Mouse (Mus musculus) lung, embryonic 15.5 days (tissue): ENCODE measurements at regions not wholly inside any gene's neighbourhood (a gene's known extent, or its start where the extent isn't known, plus 50 kb on each side); places are given as distances from the start of the nearest gene placed in this dataset.

Experiments used
- ATAC-seq: fragments of 200-750 bp; cut with Nextera tagmentation; 2 replicates; pipeline ENCODE4 v1.8.0; 2017; ENCODE audit warnings: moderate number of reproducible peaks, borderline replicate concordance; ENCODE audit not compliant: low FRiP score, low TSS enrichment; ENCODE audit errors: extremely low read depth
- H3K27ac ChIP-seq: fragments of 300-500 bp; sonication (generic); 2 replicates; pipeline ENCODE4 v1.5.1; 2015; ENCODE audit warnings: moderate library complexity, mild to moderate bottlenecking, inconsistent platforms
- H3K27me3 ChIP-seq: fragments of 300-500 bp; sonication (generic); 2 replicates; pipeline ENCODE4 v1.6.1; 2015; ENCODE audit warnings: inconsistent platforms
- H3K36me3 ChIP-seq: fragments of 300-500 bp; sonication (generic); 2 replicates; pipeline ENCODE4 v1.6.1; 2015; ENCODE audit warnings: inconsistent platforms
- H3K4me1 ChIP-seq: fragments of 300-500 bp; sonication (generic); 2 replicates; pipeline ENCODE4 v1.6.1; 2015; ENCODE audit warnings: inconsistent platforms
- H3K4me2 ChIP-seq: fragments of 300-500 bp; sonication (generic); 2 replicates; pipeline ENCODE4 v1.6.1; 2015; ENCODE audit warnings: inconsistent platforms, mild to moderate bottlenecking, moderate library complexity
- H3K4me3 ChIP-seq: fragments of 300-500 bp; sonication (generic); 2 replicates; pipeline ENCODE4 v1.5.1; 2015; ENCODE audit warnings: mild to moderate bottlenecking, inconsistent platforms
- H3K9ac ChIP-seq: fragments of 300-500 bp; sonication (generic); 2 replicates; pipeline ENCODE4 v1.6.1; 2015; ENCODE audit warnings: inconsistent platforms
- H3K9me3 ChIP-seq: fragments of 300-500 bp; sonication (generic); 2 replicates; pipeline ENCODE4 v1.6.1; 2016; ENCODE audit warnings: inconsistent platforms
- WGBS: fragments of 180-500 bp; shearing (Covaris S2); methylation state at CpG from one replicate; pipeline ENCODE4 v1.1.7; 2015; 5-methylcytosine and 5-hydroxymethylcytosine counted together

DNA sequence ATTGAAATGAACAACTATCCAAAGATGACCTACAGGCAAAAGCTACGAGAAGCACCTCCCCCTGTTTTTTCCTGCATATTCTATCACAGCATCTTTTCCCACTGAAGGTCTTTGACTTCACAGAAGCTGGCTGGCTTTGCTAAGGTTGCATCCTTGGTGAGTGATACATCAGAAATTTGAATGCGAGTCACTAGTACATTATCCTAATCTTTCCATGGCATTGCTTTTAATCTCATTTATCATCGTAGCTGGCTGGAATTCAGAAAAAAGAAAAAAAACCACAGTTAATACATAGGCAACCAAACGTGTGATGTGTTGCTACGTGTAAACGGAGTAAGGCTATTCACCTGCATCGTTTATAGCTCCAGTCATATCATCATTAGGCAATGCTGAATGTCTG is 120.6 kb upstream of the Sox9 start:
- no peaks in the 10 kb centered on the region for H3K4me1 ChIP-seq
- no peaks in the 10 kb centered on the region for H3K27me3 ChIP-seq
- no peak overlapping the region for H3K4me2 ChIP-seq
- no peak overlapping the region for H3K27ac ChIP-seq
- H3K9ac ChIP-seq, result no peak overlapping the region
- WGBS, result 85% methylated on average over 7 of the region's 7 CpGs
- no peak for ATAC-seq
- no peak overlapping the region for H3K4me3 ChIP-seq
- H3K36me3 ChIP-seq, result no peaks in the 10 kb centered on the region
- H3K9me3 ChIP-seq, result no peaks in the 10 kb centered on the region

DNA sequence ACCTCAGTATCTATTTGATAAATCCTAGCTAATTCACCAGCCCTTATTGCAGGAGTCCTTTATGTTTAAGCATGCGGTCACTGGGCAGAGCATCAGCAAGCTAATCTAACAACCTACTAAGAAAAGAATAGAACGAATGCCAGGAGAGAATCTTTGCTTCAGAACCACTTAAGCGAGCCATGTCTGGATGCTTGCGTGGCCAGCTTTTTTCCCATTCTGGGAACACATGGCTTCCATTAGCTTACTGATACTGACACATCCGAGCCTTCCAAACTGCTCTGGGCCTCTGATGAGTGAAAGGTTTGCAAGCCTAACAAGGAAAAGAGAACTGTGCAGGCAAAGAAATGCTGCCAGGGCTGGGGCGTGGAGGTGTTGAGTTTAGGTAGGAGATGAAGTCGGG is 114.7 kb upstream of the Sox9 start:
- no peaks in the 10 kb centered on the region for H3K36me3 ChIP-seq
- H3K4me1 ChIP-seq, result no peaks in the 10 kb centered on the region
- no peaks in the 10 kb centered on the region for H3K9me3 ChIP-seq
- H3K4me3 ChIP-seq, result no peak overlapping the region
- no peak overlapping the region for H3K4me2 ChIP-seq
- no peaks in the 10 kb centered on the region for H3K27me3 ChIP-seq
- WGBS, result 80% methylated on average over 7 of the region's 7 CpGs
- H3K27ac ChIP-seq, result no peak overlapping the region
- H3K9ac ChIP-seq, result no peak overlapping the region
- no peak for ATAC-seq

DNA sequence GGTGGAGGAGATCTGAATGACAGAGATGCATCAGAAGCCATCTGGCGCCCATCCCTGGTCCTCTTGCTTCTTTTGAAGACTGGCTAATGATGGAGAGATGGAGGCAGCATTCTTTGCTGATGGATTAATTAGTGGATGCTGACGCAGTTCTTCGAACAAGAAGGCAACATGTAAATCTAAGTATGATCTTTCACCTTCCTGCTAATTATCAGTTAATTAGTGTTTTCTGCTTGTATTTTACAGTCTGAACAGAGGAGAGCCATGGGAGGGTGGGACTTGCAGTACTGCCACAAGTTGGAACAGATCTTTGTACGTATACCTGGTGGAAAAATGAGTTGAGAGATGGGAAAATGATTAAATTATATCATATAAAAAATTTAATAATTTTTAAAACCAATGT is 109.9 kb upstream of the Sox9 start:
- H3K9ac ChIP-seq, result no peak overlapping the region
- no peak overlapping the region for H3K4me2 ChIP-seq
- no peaks in the 10 kb centered on the region for H3K9me3 ChIP-seq
- H3K27ac ChIP-seq, result no peak overlapping the region
- no peak for ATAC-seq
- no peaks in the 10 kb centered on the region for H3K36me3 ChIP-seq
- H3K27me3 ChIP-seq, result no peaks in the 10 kb centered on the region
- WGBS, result 79% methylated on average over 4 of the region's 4 CpGs
- no peak overlapping the region for H3K4me3 ChIP-seq
- H3K4me1 ChIP-seq, result no peaks in the 10 kb centered on the region

DNA sequence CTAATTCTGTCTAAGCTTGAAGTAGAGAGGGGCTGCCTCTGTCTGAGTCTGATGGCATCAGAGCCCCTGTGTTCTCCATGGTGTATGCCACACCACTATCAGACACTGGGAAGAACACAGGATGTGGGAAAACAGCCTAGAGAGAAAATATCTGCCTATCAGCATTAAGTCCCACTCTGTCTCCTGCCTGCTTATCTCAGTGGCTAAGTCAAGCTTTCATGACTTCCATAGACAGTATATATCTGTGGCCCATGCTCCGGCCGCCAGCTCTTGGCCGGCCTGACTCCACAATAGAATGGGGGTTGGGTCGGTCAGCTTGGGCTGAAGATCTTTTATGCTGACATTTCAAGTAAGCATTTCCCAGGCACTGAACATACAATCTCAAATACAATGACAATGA is 92.0 kb upstream of the Sox9 start:
- Histone ChIP-seq H3K9ac (no peak overlapping the region), H3K4me3 (no peak overlapping the region), H3K4me1 (no peaks in the 10 kb centered on the region), H3K27me3 (no peaks in the 10 kb centered on the region), H3K9me3 (no peaks in the 10 kb centered on the region), H3K36me3 (no peaks in the 10 kb centered on the region), H3K4me2 (no peak overlapping the region), H3K27ac (no peak overlapping the region)
- WGBS, result 62% methylated on average over 4 of the region's 4 CpGs
- ATAC-seq, result no peak

DNA sequence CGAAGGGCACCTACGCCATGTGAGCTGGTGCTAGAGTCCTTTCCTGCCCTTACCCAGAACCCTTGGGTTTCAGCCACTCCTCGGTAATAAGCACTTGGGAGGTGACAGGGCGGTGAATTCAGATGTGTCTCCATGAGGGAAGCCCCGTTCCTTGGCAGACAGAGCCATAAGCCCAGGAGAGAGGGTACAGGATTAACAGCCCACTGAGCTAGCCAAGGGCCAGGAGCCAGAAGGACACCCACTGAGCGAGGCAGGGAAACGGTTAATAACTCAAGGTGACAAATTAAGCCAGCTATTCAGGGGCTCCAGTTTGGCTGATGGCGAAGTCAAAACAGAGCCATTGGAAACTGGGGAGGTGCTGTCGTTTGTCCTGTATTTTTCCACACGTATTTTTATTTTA is 75.9 kb upstream of the Sox9 start:
- Histone ChIP-seq H3K9me3 (no peaks in the 10 kb centered on the region), H3K9ac (no peak overlapping the region), H3K4me2 (no peak overlapping the region), H3K4me1 (peaks cover 7% of the 10 kb centered on the region), H3K27ac (no peak overlapping the region), H3K4me3 (no peak overlapping the region), H3K36me3 (no peaks in the 10 kb centered on the region), H3K27me3 (no peaks in the 10 kb centered on the region)
- WGBS, result 81% methylated on average over 10 of the region's 10 CpGs
- no peak for ATAC-seq

DNA sequence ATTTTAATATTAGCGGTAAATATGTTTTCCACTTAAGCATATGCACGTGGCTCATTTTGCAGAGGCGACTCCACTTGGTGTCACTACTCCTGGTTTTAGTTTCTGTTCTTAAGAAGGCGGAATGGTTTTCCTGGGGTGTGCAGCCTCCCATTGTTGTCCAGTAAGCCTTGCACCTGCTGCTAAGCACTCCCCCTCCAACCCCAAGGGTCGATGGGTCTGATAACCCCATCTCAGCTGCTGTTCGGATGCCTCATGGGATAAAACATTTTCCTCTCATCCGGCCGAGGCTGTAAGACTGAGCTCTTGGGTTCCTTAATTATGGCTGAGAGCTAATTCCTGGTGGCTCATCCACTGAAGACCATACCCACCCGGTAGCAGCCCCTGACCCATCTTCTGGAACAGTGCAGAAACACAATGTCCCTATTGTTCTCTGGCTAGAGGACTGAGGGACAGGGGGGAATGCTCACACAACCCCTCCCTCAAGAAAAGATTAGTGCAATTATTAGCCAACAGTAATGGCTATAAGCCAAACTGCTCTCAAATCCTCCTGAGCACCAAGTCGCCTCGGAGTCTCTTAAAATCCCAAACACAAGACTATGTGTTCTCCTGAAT is 73.8 kb upstream of the Sox9 start:
- Histone ChIP-seq H3K9ac (no peak overlapping the region), H3K9me3 (no peaks in the 10 kb centered on the region), H3K36me3 (no peaks in the 10 kb centered on the region), H3K4me2 (no peak overlapping the region), H3K4me1 (peaks cover 17% of the 10 kb centered on the region), H3K27me3 (no peaks in the 10 kb centered on the region), H3K27ac (no peak overlapping the region), H3K4me3 (no peak overlapping the region)
- no peak for ATAC-seq
- WGBS, result 55% methylated on average over 11 of the region's 11 CpGs

DNA sequence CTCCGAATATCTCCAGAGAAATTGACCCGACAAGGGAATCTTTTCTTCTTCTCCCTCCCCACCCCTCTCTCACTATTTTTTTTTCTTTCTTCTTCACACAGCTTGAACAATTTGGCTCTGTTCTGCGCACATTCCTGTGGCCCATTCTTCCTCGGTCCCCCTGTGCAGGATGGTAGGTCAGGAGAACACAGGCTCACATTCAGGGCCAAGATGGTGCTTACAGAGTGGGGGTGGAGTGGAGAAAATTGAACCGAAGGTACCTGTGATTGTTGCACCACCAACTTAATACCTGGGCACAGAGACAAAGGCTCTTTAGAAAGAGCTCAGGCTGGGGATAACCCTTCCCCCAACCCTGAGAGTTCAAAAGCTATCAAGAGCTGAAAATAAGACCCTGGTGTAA is 70.4 kb upstream of the Sox9 start:
- Histone ChIP-seq H3K27me3 (no peaks in the 10 kb centered on the region), H3K9ac (no peak overlapping the region), H3K27ac (peak overlapping the region; percentile 82), H3K36me3 (no peaks in the 10 kb centered on the region), H3K4me2 (no peak overlapping the region), H3K9me3 (no peaks in the 10 kb centered on the region), H3K4me3 (no peak overlapping the region), H3K4me1 (peaks cover 17% of the 10 kb centered on the region)
- ATAC-seq, result peak; percentile 56; the same call in 1 of the 2 replicates
- 49% methylated on average over 5 of the region's 5 CpGs for WGBS

DNA sequence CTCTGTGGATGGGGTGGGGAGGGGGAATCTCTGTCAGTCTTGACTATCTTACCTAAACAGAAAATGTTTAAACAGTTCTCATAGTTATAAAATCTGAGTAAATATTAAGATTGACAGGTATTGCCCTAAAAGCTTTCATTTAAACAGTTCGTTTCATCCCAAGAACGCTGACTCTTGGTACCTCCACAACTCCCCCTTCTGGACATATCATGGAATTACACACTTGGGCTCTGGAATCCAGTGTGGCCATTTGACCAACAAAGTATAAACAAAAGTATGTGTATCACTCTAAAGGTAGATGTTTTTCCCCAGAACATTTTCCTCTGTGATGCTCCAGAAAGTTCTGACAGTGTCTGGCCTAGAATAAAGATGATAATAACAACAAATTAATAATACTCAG is 63.5 kb upstream of the Sox9 start:
- no peak overlapping the region for H3K27ac ChIP-seq
- H3K4me1 ChIP-seq, result no peaks in the 10 kb centered on the region
- 67% methylated on average over 2 of the region's 2 CpGs for WGBS
- no peak for ATAC-seq
- no peak overlapping the region for H3K4me3 ChIP-seq
- no peak overlapping the region for H3K9ac ChIP-seq
- H3K27me3 ChIP-seq, result no peaks in the 10 kb centered on the region
- H3K9me3 ChIP-seq, result no peaks in the 10 kb centered on the region
- no peaks in the 10 kb centered on the region for H3K36me3 ChIP-seq
- H3K4me2 ChIP-seq, result no peak overlapping the region

DNA sequence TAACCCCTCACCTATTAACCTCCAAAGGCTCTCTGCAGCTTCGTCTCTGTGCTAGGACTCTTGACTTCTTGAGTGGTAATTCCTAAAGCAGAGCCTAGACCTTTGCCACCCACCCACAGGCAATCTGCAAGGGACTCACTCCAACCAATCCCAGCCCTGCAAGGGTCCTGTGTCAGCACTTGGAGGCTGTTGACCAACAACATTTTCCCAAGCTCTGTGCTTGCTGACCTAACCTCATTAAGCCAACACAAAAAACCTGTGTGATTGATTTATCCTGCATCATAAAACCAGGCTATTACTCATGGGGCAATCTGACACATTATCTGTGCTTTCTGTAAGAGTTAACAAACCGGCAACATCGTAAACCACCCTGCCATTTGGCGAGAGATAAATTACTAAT is 61.4 kb upstream of the Sox9 start:
- H3K27me3 ChIP-seq, result no peaks in the 10 kb centered on the region
- H3K4me3 ChIP-seq, result no peak overlapping the region
- ATAC-seq, result no peak
- no peaks in the 10 kb centered on the region for H3K36me3 ChIP-seq
- H3K27ac ChIP-seq, result no peak overlapping the region
- H3K4me1 ChIP-seq, result no peaks in the 10 kb centered on the region
- H3K4me2 ChIP-seq, result no peak overlapping the region
- no peaks in the 10 kb centered on the region for H3K9me3 ChIP-seq
- no peak overlapping the region for H3K9ac ChIP-seq
- WGBS, result 71% methylated on average over 4 of the region's 4 CpGs

DNA sequence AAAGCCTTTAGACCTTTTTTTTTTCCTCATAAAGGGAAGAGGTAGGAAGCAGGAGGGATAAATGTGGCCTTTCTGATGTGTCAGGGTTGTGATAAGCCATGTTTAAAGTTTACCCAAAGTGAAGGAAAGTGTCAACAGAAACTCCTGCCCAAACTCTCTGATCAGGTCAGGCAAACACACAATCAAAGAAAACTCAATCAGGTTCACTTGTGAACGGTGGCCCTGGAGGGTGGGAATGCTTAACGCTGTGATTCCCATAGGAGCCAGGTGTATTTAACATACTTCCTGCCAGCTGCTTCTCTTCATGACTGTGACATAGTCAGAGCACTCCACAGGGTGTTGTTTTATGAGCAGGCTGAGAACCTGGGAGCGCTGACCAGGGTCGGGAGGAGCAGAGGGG is 59.1 kb upstream of the Sox9 start:
- ATAC-seq, result no peak
- H3K4me2 ChIP-seq, result no peak overlapping the region
- no peak overlapping the region for H3K4me3 ChIP-seq
- H3K9ac ChIP-seq, result no peak overlapping the region
- H3K9me3 ChIP-seq, result no peaks in the 10 kb centered on the region
- H3K27ac ChIP-seq, result no peak overlapping the region
- H3K4me1 ChIP-seq, result no peaks in the 10 kb centered on the region
- no peaks in the 10 kb centered on the region for H3K27me3 ChIP-seq
- no peaks in the 10 kb centered on the region for H3K36me3 ChIP-seq
- 14% methylated on average over 4 of the region's 4 CpGs for WGBS

DNA sequence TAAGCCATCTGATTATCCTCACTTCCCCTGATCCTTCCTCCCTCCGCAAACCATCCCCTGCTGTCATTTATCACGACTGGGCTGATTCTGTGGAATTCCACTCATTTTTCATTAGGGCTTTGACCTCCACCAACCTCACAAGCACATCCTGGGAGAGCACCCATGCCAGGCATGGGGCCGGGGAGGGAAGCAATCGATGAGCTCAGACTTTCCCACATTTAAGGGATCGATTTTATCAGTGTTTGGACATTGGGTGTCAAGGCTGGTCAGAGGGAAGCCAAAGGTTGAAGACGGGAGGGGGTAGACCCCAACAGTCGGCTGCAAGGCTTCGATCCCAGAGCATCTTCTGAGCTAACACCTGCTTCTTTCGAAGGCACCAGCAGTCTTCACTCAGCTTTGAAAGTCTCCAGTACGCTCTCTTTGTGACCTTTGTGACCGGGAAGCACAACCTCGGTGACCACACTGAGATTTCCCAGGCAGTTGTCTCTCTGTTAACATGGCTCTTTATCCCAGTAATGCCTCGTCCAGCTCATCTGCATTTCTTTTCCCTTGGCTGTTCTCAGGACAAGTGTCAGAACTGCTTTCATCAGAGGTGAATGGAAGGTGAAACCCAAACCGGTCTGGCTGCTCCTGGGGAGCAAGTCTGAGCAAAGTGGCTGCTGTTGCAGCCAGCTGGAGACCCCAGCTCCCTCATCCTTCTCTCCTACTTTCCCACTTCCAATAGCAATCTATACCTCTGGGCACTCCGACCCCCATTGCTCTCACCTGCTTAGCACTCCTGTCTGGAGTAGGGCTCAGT is 53.7 kb upstream of the Sox9 start:
- Histone ChIP-seq H3K4me2 (no peak overlapping the region), H3K27me3 (no peaks in the 10 kb centered on the region), H3K9me3 (no peaks in the 10 kb centered on the region), H3K9ac (no peak overlapping the region), H3K36me3 (no peaks in the 10 kb centered on the region), H3K4me3 (no peak overlapping the region), H3K27ac (0 out of 2 replicates have a peak overlapping the region, but pooled peaks have one; percentile 15), H3K4me1 (peaks cover 9% of the 10 kb centered on the region; the same call in 1 of the 2 replicates)
- no peak for ATAC-seq
- 14% methylated on average over 15 of the region's 15 CpGs for WGBS
